Mouse (Mus musculus): ENCODE measurements around the gene Safb.
A peak's percentile ranks its signal among the peaks of the same experiment; 100 is the strongest.
"Not testable (repeated sequence)": the region's sequence is repeated elsewhere in the genome, so short reads cannot be mapped to it uniquely, and the experiment has no call there.

The Safb gene

DNA sequence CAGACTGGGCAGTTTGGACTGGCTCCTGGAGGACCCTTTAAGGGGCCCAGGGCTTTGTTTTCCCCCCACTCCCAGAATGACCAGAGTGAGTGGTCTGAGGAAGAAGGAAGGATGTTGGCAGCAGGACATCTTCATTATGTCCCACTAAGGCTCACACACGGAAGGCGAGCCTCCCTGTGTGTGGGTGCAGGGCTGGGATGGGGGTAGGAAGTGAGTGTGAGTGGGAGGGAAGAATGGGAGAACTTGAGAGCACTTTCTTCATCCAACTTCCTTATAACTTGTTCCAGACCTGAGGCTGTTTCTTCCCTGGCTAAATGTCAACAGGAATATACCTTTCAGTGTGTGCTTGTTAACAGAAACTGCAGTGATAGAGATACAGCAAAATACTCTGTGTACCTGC lies 26.7 kb downstream of the Safb start:
- DNase-seq (ENCODE audit: low spot score), result no peak

GRCm38 (mm10) chr17:56611861-56612564 lies 27.4 kb downstream of the Safb start:
- DNase-seq (ENCODE audit: low spot score), result no peak

DNA sequence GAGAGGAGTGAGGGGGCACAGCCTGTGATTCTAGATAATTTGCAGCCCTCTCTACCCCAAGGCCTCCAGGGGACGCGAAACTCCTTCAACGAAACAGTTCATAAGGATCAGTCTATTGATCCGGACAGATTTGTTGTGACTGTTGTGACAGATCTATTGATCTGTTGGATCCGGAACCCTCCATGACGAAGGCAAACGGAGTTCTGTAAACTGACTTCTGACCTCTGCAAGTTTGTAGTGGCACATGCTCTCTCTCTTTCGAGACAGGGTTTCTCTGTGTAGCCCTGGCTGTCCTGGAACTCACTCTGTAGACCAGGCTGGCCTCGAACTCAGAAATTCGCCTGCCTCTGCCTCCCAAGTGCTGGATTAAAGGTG lies 27.9 kb downstream of the Safb start:
- not testable (repeated sequence) for DNase-seq (ENCODE audit: low spot score)

- peak; percentile 88 for DNase-seq (ENCODE audit: low spot score)
Measured at GRCm38 (mm10) chr17:56613236-56613844, 28.7 kb downstream of the Safb start, which contains the start of gene Rpl36. Gene Rpl36 (plus strand): TSS chr17:56613416.

DNA sequence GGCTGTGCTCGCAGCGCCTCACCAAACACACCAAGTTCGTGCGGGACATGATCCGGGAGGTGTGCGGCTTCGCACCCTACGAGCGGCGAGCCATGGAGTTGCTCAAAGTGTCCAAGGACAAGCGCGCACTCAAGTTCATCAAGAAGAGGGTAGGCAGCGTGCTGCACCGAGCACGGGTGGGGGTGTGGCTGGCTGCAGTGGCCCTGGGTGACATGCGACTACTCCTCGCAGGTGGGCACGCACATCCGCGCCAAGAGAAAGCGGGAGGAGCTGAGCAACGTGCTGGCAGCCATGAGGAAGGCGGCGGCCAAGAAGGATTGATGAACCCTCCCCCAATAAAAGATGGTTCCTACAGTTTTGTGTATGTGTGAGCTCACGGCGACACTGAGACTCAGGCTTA lies 29.3 kb downstream of the Safb start:
- not testable (repeated sequence) for DNase-seq (ENCODE audit: low spot score)

DNA sequence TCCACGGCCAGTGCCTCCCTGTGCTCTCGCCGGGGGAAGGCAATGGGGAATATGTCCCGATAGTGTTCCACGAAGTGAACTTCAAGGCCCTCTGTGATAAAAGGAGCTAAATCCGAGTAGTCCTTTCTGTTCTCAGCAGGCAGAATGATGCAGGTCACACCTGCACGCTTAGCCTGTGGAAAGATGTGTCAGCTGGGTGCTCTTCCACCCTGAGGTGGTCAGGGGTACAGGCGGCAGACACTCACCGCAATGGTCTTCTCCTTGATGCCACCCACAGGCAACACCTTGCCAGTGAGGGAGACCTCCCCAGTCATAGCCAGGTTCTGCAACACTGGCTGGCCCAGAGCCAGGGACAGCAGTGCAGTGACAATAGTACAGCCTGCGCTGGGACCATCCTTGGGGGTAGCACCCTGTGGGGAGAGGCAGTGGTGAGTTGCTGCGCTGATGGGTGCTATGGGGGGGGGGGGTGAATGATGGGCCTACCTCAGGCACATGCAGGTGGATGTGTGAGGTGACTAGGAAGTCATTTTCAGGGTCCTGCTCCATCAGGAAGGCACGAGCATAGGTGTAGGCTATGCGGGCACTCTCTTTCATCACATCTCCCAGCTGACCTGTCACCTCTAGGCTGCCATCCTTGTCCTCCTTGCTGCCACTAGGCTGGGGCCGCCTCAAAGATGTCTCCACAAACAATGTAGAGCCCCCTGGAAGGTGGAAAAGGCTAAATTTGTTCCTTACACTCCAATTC lies 29.9 kb downstream of the Safb start:
- no peak for DNase-seq (ENCODE audit: low spot score)

DNA sequence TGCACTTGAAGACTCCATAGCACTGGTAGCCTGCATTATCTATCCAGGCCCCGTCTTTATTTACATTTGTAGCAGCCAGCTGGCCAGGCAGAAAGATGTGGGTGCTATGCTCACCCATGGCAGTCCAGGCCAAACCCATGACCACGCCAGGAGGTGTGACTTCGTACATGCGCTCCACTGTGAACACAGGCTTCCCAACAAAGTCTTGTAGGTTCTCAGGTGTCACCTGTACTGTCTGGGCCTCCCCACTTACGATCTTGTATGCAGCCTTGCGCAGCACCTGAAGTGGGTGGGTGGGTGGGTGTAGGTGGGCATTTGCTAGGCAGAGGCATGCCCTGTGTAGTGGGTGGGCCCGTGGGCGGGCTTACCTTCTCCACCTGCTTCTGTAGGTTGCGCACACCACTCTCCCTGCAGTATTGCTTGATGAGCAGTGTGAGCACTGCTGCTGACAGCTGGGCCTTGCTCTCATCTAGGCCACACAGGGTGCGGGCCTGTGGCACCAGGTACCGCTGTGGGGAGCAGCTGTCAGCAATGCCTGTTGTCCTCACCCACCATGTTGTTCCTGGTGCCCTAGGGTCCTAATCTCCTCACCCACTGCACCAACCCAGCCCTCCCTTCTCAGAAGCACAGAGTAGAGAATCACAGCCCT lies 30.6 kb downstream of the Safb start:
- no peak for DNase-seq (ENCODE audit: low spot score)

DNA sequence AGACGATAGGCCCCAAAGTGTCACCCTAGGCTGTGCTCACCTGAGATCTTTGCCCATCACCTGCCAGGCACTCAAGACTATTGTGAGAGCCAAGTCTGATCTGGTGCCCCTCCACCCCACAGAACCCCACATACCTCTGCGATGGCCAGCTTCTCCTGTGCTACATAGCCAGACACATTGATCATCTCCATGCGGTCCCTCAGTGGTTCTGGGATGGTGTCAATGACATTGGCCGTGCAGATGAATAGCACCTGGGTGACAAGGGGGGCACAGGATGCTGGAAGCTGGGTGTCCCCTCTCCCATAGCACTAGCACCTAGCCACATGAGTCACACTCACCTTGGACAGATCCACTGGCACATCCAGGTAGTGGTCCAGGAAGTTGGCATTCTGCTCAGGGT lies 31.2 kb downstream of the Safb start:
- no peak for DNase-seq (ENCODE audit: low spot score)

GRCm38 (mm10) chr17:56616725-56617124 lies 32.1 kb downstream of the Safb start:
- no peak for DNase-seq (ENCODE audit: low spot score)

DNA sequence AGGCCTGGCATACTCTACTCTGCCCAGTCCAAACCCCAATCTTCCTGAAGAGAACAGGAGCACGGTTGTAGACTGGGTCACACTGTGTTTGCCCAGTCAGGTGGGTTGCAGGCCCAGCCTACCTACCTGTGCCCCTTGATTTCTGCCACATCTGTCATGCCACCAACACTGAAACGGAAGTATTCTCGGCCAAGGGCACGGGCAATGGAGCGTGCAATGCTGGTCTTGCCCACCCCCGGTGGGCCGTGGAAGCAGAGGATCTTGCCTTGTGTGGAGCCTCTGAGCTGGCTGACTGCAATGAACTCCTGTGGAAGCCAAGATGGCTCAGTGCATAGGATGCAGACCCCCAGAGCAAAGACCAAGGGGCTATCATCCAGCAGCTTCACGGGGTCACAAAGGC lies 33.0 kb downstream of the Safb start:
- no peak for DNase-seq (ENCODE audit: low spot score)

DNA sequence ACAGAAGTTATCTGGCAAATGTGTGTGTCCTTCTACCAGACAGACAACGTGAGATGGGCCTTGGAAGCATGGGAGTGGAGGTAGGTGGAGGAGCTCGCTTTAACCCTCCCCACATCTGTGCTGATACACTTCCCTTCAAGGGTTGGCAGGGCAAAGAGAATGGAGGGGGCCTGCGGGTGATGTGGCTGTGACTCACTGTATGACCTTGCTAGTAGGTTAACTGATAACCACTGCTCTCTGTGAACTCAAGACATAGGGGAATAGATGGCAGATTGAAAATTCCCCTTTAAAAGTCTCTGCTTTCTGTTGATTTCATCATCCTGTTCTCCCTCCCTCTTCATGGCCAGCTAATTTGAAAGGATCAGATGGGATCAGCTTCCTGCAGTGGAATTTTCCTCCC lies 40.9 kb downstream of the Safb start:
- no peak for DNase-seq (ENCODE audit: low spot score)

- DNase-seq (ENCODE audit: low spot score), result no peak
Measured at GRCm38 (mm10) chr17:56626260-56626659, 41.6 kb downstream of the Safb start.

DNA sequence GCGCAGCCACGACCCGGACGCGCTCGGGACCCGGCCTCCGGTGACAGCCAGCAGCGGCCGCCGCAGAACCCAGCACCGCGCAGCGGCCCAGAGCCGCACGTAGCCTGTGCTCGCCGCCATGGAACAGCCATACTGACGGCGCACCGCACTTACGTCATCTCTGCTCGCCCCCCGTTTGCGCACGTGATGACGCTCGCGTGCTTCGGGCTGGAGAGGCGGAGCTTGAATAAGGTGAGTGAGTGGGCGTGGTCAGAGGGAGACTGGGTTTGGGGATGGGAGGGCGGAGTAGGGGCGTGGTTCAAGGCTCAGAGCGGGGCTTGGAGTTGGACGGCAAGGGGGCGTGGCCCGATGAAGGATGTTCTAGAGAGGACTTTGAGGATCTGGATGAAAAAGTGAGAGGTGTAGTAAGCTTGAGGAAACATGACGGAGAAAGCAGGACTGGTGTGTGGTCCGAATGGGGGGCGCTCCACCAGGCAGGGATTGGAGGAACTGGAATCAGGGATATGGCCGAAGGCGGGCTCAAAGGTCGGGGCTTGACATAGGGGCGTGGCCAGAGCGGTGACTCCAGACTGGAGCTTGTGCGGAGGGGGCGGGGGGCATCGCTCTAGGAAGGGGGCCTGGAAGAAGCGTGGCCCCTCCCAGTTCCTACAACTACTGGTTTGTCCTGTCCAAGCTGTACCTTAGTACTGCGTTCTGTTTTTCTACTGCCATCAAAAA lies 42.3 kb downstream of the Safb start, which contains the start of gene Lonp1:
TSS of gene Lonp1 (minus strand) at position 134 of the 717 bp plus-strand sequence.
- peak; percentile 96 for DNase-seq (ENCODE audit: low spot score)

- DNase-seq (ENCODE audit: low spot score), result no peak
Measured at GRCm38 (mm10) chr17:56627530-56628277, 43.1 kb downstream of the Safb start, which contains the start of gene Catsperd. Gene Catsperd (plus strand): TSS chr17:56628143.

- DNase-seq (ENCODE audit: low spot score), result not testable (repeated sequence)
Measured at GRCm38 (mm10) chr17:56629800-56630781, 45.5 kb downstream of the Safb start.

- DNase-seq (ENCODE audit: low spot score), result no peak
Measured at GRCm38 (mm10) chr17:56631807-56632206, 47.2 kb downstream of the Safb start.

- no peak for DNase-seq (ENCODE audit: low spot score)
Measured at GRCm38 (mm10) chr17:56634023-56634422, 49.4 kb downstream of the Safb start.

DNA sequence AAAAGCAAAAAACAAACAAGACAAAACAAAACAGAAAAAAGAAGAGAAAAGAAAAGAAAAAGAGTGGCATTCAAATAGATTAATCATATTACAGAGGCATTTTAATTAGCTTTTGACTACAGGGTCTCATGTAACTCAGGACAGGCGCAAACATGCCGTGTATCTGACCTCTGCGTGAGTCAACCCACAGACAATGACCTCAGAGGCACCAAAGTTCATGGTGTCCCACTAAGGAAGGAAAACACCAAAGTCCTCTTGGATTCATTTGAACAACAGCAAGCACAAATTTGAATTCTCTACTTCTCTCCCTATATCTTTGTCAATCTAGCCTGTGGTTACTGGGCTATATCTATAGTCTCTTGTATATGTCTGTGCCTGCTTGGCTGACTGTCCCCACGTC lies 58.6 kb downstream of the Safb start:
- no peak for DNase-seq (ENCODE audit: low spot score)

DNA sequence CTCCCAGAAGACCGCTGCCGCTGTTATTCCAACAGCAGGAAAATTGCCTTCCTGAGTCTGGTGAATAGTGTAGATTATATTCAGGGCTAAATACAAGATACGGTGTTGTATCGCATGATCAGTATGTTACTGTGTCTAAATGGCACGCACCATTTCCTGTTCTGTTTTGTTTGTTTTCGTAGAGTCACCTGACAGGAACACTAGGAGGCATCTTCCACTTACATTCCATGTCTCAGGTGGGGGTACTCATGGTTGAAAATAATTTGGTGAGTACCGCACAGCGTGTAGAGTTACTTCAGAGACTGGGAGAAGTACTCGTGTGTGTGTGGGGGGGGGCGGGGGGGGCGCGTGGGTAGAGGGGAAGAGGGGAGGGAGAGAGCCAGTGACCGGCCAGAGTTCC lies 62.9 kb downstream of the Safb start:
- no peak for DNase-seq (ENCODE audit: low spot score)

GRCm38 (mm10) chr17:56651801-56652200 lies 67.2 kb downstream of the Safb start:
- no peak for DNase-seq (ENCODE audit: low spot score)
